Mouse (Mus musculus) embryo, embryonic 11.5 days (tissue): ENCODE measurements around the gene Slc38a4.

Experiments
- DNase-seq: peaks from one replicate; pipeline ENCODE4 v3.0.0-alpha.2; 2012; ENCODE audit warnings: low read depth, low spot score

The Slc38a4 gene

DNA sequence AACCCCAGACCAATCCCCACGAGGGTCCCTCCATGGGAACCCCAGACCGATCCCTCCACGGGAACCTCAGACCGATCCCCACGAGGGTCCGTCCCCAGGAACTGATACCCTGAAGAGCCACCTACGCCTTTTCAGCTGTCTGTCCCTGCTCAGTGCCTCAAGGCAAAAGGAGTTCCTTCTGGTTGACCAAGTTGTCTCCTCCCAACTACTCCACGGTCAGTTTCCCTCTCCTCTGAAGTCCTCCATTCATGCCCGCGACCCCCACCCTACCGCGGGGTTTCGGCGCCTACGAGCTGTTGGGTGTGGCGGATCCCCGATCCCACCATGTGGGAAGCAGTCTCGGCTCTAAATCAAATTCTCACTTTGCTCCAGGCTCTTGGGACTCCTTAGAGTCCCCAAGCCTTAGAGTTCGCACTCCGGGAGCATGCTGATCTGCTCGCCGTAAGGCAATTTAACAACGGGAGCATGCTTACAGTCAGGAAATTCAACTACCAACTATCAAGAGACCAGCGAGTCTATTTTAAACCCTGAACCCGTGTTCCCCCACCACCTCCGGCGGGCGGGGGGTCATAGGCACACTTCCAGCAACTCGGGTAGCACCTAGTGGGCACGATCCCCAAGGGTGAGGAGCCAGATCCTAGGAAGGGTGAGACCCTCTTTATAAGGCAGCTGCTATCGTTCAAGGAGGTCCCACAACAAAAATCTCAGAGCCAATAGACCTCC, 828 bp downstream of the Slc38a4 start:
- DNase-seq, result no peak

DNA sequence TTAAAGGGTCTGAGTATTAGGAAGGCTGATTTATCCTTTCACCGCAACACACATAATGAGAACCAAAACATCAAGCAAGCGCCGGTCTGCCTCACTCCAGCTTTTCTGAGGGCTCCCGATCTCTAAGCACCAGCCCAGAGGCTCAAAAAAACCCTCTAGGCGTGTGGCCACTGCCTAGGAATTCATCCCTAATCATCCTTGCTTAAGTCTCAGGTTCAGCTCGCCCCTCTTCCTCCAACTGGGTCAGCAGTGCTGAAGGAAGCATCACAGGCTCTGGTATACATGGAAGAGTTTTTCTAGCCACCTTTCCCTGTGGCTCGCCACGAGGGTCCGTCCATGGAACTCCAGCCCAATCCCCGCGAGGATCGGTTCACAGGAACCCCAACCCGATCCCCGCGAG, 1.6 kb downstream of the Slc38a4 start:
- no peak for DNase-seq

DNA sequence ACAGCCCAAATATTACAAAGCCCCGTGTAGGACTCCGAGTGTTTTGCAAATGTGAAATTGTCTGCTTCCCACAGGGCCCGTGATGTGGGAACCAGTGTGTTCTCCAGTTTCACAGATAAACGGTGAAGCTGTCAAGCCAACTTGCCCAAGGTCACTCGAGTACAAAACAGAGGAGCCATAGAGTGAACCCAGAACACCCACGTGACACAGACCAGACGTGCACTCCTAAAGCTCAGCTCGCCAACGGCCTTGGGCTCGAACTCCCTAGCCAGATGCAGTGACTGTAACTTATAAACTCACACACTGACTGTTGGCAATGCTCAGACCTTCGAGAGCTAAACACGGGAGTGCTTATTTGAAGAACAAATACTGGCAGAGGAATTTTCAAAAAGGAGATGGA, 5.3 kb downstream of the Slc38a4 start:
- no peak for DNase-seq

DNA sequence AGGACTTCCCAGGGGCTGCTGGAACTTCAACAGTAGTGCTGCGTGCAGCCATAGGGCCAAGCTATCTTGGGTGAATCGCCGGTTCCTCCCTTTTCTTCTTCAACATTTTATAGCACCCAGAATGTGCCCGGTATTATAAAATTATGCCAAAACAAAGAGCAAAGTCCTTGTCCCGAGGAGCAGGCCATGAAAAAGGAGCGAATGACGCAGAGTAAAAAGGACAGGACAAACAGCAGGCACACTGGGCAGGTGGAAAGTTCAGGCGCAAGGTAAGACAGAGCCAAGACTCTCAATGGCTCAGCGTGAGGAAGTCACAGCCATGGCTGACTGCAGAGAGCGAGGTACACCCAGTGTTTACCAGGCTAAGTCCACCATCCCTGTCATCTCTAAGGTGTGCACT, 5.7 kb downstream of the Slc38a4 start:
- no peak for DNase-seq

DNA sequence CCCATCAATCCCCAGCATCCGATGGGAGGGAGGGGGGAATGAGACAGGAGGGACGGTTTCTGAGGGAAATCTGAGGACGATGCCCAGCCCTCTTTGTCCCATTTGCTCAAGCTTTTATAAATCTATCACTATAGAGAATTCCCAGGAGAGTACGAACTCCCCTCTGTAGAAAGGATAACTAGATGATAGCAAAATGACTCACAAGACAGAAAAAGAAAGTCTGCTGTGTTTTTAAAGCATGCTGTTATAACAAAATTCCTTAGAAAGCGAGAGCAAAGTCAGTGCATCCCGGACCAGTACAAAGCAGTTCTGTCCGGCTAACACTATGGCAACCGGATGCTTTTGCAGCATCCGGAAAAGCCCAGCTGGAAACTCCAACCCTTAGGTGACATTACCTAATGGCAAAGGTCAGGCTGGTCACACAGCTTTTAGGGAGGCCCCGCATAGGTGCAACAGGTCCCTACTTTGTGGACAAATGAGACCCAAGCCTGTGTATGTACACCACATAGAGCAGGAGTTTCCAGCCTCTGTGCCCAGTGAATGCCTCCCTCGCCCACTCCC, 6.4 kb downstream of the Slc38a4 start:
- no peak for DNase-seq

DNA sequence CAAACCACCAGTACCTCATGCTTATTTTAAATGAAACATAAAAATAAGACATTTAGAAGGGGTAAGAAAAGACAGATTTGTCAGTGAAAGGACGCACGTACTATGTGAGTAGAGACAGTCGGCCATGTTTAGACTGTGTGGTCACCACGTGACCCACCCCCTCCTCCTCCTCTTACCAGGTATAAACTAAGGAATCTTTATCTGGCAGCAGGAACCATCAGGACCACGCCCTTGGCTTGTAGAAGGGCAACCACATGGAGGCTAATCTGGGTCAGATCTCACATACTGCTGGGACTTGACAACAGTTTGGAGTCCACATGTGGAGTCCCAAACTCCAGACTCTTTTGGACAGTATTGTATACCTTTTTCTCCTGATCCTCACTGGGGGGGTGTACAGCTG, 7.5 kb downstream of the Slc38a4 start:
- no peak for DNase-seq

DNA sequence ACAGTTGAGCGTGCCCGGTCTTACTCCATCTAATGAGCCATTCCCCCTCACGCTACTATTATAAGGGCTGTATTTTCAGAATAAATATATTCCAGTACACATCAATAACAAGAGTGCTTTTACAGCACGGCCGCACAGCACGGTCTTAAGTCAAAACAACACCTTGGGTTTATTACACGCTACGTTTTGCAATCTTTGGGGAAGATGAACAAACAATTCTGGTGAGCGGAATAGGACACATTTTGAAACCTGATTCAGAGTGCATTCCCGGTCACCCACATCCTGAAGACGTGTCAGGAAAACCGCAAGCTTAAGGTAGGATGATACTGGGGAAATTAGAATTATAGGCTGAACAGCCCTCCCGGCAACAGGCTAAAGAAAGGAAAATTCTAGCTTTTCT, 11.8 kb downstream of the Slc38a4 start:
- no peak for DNase-seq

DNA sequence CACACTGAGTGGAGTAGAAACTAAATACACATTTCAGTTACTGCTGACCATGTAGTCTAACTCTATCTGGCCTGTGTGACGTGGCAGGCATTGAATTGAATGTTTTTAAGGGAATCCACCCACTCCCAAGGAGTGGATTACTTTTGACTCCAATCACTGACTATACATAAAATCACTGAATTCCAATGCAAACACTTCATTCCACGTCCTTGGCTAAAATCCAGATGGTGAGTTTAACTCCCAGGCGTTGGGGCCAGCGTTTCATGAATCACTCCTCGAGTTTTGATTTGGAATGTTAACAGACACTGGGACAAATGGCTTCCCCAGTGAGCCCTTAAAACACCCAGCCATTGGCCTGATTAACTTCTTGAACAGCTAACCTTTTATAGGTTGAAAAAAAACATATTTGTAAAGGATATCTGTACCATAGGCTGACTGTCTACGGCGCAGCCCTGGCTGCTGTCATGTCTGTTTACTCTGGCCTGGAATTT, 13.7 kb downstream of the Slc38a4 start:
- no peak for DNase-seq

DNA sequence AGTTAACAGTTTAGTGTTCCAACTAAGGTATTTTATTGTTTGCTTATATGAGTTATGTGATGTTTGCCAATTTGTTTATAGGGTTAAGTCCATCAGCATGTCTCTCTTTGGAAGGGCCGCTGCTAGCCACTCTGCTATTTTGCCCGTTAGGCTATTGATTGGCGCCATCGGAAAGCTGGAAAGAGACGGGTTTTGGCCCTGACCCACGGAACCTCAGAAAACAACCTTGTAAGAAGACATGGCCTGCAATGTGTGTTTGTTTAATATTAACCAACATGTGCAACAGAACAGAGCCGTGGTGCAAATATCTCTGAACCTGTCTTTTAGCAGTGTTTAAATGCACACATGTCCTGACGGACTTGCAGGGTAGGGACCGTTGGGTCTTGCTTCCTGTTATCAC, 14.6 kb downstream of the Slc38a4 start:
- DNase-seq, result no peak

DNA sequence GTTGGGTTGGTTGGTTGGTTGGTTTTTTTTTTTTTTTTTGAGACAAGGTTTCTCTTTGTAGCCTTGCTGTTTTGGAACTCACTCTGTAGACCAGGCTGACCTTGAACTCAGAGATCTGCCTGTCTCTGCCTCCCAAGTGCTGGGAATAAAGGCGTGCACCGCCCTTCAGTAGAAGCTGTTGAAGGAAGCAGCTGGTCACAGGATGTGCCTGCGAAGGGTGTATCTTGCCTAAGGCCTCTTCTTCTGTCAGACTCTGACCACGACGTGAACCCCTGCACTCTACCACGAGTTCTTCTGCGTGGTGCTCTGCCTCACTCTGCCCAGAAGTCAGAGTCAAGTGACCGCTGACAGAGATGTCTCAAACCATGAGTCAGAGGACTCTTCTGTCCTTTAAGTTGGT, 18.0 kb downstream of the Slc38a4 start:
- no peak for DNase-seq

DNA sequence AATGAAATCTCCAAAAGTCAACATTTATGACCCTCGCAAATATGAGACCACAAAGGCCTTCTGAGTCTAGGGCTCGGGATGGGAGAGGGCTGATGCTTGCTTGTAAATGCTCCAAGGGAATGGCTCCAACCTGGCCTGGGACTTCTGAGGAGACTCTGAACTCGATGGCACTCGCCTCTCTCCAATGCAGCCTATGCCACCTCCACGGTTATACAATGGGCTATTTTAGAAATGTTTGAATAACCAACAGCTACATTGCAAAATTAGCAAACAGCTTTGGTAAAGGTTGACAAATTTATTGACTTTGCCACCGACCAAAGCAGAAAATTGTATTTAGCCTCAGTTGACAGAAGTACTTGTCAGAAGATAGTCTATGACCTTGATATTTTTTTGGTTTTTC, 19.9 kb downstream of the Slc38a4 start:
- DNase-seq, result no peak

DNA sequence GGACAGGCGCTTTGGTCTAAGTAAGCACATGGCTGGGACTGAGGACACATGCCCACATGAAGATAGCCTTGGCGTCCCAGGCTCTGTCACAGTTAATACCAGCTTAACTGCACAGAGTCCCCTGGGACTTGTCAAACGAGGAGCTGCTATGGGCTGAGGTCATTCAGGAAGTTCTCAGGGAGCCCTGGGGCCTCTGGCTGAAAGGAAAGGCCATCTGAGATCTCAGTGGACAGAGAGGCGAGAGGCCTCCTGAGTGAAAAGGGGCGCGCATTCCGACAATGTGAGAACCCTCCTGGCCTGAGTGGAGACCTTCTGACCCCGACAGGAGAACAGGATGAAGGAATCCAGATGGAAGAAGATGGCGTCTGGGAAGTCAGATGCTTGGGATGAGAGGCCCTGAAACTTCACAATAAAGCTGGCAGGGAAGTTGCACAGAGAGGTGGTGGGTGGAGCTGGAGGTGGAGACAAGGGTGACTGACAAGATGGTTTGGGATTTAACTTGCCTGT, 22.2 kb downstream of the Slc38a4 start:
- no peak for DNase-seq

DNA sequence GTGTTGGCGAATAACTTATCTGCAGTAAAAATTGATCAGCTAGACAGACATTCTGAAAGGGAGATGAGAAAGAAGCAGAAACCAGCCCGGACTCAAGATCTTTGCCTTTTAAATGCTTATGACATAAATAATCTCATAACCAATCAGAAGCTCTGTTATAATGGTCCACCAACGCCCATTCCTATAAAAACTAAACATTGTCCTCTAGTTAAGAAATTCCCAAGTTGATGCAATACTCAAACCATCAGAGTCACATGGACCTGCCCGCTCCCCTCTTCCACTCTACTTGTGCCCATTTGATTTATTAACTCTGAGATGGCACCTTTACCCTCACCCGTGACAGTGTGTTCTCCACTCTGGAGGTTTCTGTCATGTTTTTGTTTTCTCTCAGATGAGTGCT, 23.9 kb downstream of the Slc38a4 start:
- DNase-seq, result no peak

DNA sequence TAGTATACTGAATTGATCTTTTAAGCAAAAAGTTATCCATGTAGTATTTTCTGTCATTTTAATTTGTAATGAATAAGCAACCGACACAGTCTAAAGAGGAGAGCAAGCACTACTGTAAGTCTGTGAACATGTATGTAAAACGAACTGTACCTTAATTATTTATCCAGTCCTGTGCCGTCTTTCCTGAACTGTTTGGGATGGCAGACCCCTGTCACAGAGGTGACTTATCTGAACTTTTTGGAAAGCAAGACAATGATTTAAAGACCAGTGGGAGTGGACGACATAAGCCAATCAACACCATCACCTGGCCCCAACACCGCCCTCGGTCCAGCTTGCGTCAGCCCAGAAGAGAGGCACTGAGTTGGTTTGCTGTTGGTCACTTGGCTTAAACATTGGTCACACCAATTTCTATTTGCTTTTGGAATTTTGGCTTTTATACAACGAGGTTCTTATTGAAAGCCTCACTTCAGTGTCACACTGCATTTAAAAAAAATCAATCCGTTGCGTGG, 24.7 kb downstream of the Slc38a4 start:
- DNase-seq, result no peak

DNA sequence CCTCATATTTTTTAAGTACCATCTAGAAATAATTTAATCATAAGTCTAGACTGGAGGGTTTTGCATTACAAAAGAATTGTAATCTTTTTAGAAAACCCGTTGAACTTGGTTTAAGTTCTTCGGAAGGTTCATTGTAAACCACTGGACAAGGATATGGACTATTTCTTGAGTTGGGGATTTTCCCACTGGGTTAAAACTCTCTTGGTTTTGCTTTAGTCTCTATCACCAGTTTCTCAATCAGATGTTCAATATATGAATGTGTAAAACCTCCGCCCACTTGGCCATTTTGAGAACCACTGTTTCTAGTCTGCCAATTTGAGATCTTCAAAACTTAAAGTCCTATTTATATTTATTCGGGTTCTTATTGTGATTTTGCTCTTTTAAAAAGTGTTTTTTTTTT, 25.6 kb downstream of the Slc38a4 start:
- DNase-seq, result no peak

DNA sequence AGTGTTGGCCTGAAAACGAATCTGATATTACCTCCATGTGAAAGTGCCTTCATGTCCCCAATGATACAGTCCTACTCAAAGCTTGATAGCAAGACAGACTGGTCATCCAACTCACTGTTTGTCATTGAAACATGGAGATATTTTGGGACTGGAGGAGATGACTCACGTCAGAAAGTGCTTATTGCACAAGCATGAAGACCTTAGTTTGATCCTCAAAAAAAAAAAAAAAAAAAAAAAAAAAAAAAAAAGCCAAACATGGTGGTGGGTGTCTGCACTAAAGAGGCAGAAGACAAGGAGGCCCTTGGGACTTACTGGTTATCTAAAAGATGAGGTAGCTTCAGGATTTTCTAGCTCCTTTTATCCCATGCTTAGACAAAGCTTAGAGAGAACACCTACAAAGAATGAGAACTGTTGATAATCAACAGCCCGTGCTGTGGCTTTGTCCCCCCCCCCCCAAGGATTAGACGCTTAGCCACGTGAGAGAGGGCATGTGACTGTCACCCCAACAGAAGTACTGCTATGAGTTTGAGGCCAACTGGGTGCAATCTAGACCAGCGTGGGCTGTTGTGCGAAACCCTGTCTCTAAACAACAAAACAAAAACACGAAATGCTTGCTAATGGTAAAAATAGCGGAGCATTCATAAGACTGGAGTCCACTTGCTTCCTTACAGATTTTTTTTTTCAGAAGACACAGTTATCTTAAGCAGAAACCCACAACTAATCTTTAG, 26.5 kb downstream of the Slc38a4 start:
- no peak for DNase-seq

DNA sequence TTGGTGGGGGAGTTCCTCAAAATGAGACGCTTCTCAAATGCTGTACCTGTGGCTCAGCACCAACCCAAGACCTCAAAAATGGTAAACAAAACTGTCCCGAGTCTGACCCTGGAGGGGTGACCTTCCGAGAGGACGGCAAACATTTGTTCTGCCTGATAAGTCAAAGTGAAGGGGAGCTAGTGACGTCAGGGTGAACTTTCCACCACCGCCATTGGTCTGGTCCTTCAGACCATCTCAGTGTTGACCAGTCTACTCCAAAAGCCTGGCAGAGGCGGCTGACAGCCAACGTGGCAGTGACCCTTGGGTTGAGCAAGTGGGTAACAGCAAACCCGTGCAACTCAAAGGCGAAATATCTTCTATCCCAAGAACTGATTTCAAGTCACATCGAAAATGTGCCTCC, 27.1 kb downstream of the Slc38a4 start:
- DNase-seq, result no peak

DNA sequence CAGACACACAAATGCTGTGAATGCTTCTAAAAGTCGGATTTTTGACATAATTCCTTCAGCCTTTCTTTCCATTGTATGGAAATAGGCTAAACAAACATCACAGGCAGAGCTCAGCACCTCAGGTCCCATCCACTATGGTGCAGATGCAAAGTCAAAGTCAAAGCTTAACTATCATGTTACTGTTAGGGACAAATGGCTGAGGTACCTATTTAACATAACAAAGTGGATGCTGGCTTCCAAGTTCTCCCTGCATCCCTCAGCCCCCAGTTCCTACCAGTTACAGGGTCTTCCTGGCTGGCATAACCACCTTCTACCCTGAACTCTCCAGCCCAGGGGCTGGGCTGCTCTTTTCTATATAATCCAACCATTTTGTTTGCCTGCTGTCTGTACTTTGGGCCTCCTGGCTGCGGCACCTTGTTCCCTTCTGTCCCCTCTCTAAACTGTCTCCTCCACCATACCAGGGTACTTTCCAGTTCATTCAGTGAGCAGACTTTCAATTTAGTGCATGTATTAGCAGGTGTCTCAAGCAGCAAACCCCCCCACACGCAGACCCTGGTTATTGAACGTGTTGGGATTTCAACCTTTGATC, 27.6 kb downstream of the Slc38a4 start:
- DNase-seq, result no peak

DNA sequence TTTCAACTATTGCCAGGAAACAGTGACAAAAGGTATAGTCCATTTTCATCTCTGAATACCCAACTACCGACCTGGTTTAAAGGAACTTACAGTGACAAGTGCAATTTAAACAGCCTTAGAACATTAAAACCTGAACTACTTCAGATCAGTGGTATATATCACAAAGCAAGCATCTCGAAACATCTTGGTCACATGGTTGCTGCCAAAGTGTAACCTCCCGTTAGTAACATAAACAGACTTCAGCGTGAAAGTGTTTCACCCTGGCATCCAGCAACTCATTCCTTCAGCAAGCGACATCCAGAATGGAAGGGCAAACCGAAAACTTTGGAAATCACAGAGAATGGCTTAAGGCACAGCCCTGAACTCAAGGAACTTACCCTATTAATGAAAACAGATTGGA, 29.1 kb downstream of the Slc38a4 start:
- no peak for DNase-seq

DNA sequence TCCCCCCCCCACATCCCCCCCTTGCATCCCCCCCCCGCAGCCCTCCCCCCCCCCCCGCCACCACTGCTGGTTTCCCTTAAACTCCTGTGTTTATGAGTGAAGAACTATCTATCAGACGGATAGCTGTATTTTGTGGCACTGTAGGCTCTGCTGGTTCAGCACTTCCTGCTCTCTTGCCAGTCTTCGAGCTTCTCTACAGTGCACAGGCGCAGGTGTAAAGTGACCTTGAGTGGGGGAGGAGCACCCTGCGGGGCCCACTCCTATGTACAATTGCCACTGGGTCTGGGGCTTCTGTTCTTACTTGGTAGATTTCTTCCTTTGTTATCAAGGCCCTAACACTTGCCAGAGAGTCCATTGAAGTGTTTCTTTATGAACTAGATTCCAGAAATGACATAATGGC, 33.0 kb downstream of the Slc38a4 start:
- DNase-seq, result no peak

DNA sequence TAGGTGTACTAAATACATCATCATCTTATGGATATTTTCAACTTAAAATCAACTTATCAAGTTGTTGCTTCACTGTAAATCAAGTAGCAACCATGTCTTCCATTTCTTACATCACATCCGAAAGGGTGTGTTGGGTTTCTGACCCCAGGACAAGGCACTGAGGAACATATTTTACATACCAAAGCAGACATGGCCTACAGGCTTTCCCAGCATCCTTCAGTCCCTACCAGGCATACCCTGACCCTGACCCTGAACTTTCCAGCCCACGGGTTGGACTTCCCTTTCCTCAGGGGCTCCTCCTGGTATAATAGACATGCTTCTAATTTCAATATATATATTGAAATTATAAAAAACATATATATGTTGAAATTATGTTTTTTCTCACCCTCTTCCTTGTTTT, 33.5 kb downstream of the Slc38a4 start:
- no peak for DNase-seq

DNA sequence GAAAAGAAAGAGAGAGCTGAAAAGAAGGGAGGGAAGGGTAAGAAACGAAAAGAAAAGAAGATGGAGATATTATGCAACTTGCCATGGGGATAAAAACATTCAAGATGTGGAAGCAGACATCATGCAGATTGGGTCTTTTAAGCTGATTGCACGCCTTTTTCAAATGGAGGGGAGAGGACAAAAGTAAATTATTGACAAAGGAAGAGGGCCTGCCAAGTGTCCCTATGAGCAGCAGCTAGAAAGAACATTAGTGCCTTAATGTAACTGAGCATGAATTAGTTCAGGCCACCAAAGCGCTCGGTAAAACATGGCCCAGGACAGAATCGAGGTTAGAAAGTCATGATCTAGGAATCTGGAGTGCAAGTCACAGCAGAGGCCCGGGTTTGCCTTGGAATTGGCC, 35.5 kb downstream of the Slc38a4 start:
- no peak for DNase-seq
